Mouse (Mus musculus): ENCODE results near the gene Pcsk5. TPM values are rescaled to one million over a fixed set of nuclear protein-coding genes. Genes with fewer than 3 reads are reported as not detected.

Gene Pcsk5
- polyA plus RNA-seq, 2 experiments: 17.4 to 21.7 TPM

- ATAC-seq (ENCODE audit: low FRiP score, low read depth): no peak
- no peak overlapping the region for H3K4me3 ChIP-seq (replicated peaks; ENCODE audit: low read length)
Measured at GRCm38 (mm10) chr19:17662271-17662670, 175.2 kb downstream of the Pcsk5 start.

GRCm38 (mm10) chr19:17659321-17659720 is 178.1 kb downstream of the Pcsk5 start:
- Histone ChIP-seq H3K4me3 (replicated peaks; ENCODE audit: low read length) (no peak overlapping the region), H3K36me3 (ENCODE audit: control insufficient read depth, insufficient read depth, low read length) (no peaks in the 10 kb centered on the region), H3K4me2 (replicated peaks; ENCODE audit: low read depth, low read length, severe bottlenecking) (no peak overlapping the region), H3K27me3 (ENCODE audit: control insufficient read depth, insufficient read depth, low read length) (peaks cover 28% of the 10 kb centered on the region), H3K4me1 (ENCODE audit: control insufficient read depth, insufficient read depth, low read length) (peaks cover 11% of the 10 kb centered on the region), H3K27ac (replicated peaks; ENCODE audit: low read depth, low read length) (no peak overlapping the region), H3K9me3 (ENCODE audit: control insufficient read depth, low read length) (no peaks in the 10 kb centered on the region), H3K9ac (ENCODE audit: low read depth, low read length, severe bottlenecking) (no peak overlapping the region)
- WGBS: 17% methylated on average over 3 of the region's 3 CpGs
- TF ChIP-seq POLR2A (IDR thresholded peaks at IDR 0.05; ENCODE audit: borderline replicate concordance, extremely low read depth, insufficient read depth, insufficient read length): no peak
- ATAC-seq (ENCODE audit: low FRiP score, low read depth): no peak; the same call in 1 of the 2 replicates
- no peak for DNase-seq (ENCODE audit: low spot score)

More at GRCm38 (mm10) chr19:17662271-17662670, 175.2 kb downstream of the Pcsk5 start:
- H3K36me3 ChIP-seq (ENCODE audit: control insufficient read depth, insufficient read depth, low read length): no peaks in the 10 kb centered on the region
- H3K27ac ChIP-seq (replicated peaks; ENCODE audit: low read depth, low read length): no peak overlapping the region
- WGBS: 67% methylated on average over 6 of the region's 6 CpGs
- DNase-seq (ENCODE audit: low spot score): no peak
- H3K27me3 ChIP-seq (ENCODE audit: control insufficient read depth, insufficient read depth, low read length): peaks cover 20% of the 10 kb centered on the region
- peaks cover 11% of the 10 kb centered on the region for H3K4me1 ChIP-seq (ENCODE audit: control insufficient read depth, insufficient read depth, low read length)
- H3K9ac ChIP-seq (ENCODE audit: low read depth, low read length, severe bottlenecking): no peak overlapping the region
- H3K9me3 ChIP-seq (ENCODE audit: control insufficient read depth, low read length): no peaks in the 10 kb centered on the region
- no peak for TF ChIP-seq POLR2A (IDR thresholded peaks at IDR 0.05; ENCODE audit: borderline replicate concordance, extremely low read depth, insufficient read depth, insufficient read length)
- H3K4me2 ChIP-seq (replicated peaks; ENCODE audit: low read depth, low read length, severe bottlenecking): no peak overlapping the region

- Histone ChIP-seq H3K9me3 (ENCODE audit: control insufficient read depth, low read length) (no peaks in the 10 kb centered on the region), H3K4me2 (replicated peaks; ENCODE audit: low read depth, low read length, severe bottlenecking) (no peak overlapping the region), H3K36me3 (ENCODE audit: control insufficient read depth, insufficient read depth, low read length) (no peaks in the 10 kb centered on the region), H3K4me3 (replicated peaks; ENCODE audit: low read length) (no peak overlapping the region), H3K4me1 (ENCODE audit: control insufficient read depth, insufficient read depth, low read length) (peaks cover 16% of the 10 kb centered on the region), H3K27ac (replicated peaks; ENCODE audit: low read depth, low read length) (no peak overlapping the region), H3K9ac (ENCODE audit: low read depth, low read length, severe bottlenecking) (no peak overlapping the region), H3K27me3 (ENCODE audit: control insufficient read depth, insufficient read depth, low read length) (peaks cover 27% of the 10 kb centered on the region)
- DNase-seq (ENCODE audit: low spot score) (peak; percentile 67), ATAC-seq (ENCODE audit: low FRiP score, low read depth) (peak; percentile 82)
- WGBS: 12% methylated on average over 5 of the region's 5 CpGs
- TF ChIP-seq POLR2A (IDR thresholded peaks at IDR 0.05; ENCODE audit: borderline replicate concordance, extremely low read depth, insufficient read depth, insufficient read length): no peak
Measured at GRCm38 (mm10) chr19:17650831-17651502, 186.5 kb downstream of the Pcsk5 start.

- no peak overlapping the region for H3K27ac ChIP-seq (replicated peaks; ENCODE audit: low read depth, low read length)
- H3K4me3 ChIP-seq (replicated peaks; ENCODE audit: low read length): no peak overlapping the region
- no peak for TF ChIP-seq POLR2A (IDR thresholded peaks at IDR 0.05; ENCODE audit: borderline replicate concordance, extremely low read depth, insufficient read depth, insufficient read length)
- H3K4me1 ChIP-seq (ENCODE audit: control insufficient read depth, insufficient read depth, low read length): peaks cover 16% of the 10 kb centered on the region
- H3K27me3 ChIP-seq (ENCODE audit: control insufficient read depth, insufficient read depth, low read length): peaks cover 27% of the 10 kb centered on the region
- ATAC-seq (ENCODE audit: low FRiP score, low read depth) (peak; percentile 32; the same call in 1 of the 2 replicates), DNase-seq (ENCODE audit: low spot score) (no peak)
- WGBS: 29% methylated on average over 3 of the region's 3 CpGs
- no peak overlapping the region for H3K4me2 ChIP-seq (replicated peaks; ENCODE audit: low read depth, low read length, severe bottlenecking)
- no peak overlapping the region for H3K9ac ChIP-seq (ENCODE audit: low read depth, low read length, severe bottlenecking)
- H3K36me3 ChIP-seq (ENCODE audit: control insufficient read depth, insufficient read depth, low read length): no peaks in the 10 kb centered on the region
- no peaks in the 10 kb centered on the region for H3K9me3 ChIP-seq (ENCODE audit: control insufficient read depth, low read length)
Measured at GRCm38 (mm10) chr19:17649967-17650366, 187.5 kb downstream of the Pcsk5 start.

GRCm38 (mm10) chr19:17643128-17643797 is 194.2 kb downstream of the Pcsk5 start:
- no peak overlapping the region for H3K9ac ChIP-seq (ENCODE audit: low read depth, low read length, severe bottlenecking)
- 0 out of 2 replicates have a peak, but pooled peaks cover 4% of the 10 kb centered on the region for H3K36me3 ChIP-seq (ENCODE audit: control insufficient read depth, insufficient read depth, low read length)
- DNase-seq (ENCODE audit: low spot score) (no peak), ATAC-seq (ENCODE audit: low FRiP score, low read depth) (no peak)
- no peaks in the 10 kb centered on the region for H3K4me1 ChIP-seq (ENCODE audit: control insufficient read depth, insufficient read depth, low read length)
- H3K9me3 ChIP-seq (ENCODE audit: control insufficient read depth, low read length): no peaks in the 10 kb centered on the region
- no peak overlapping the region for H3K4me2 ChIP-seq (replicated peaks; ENCODE audit: low read depth, low read length, severe bottlenecking)
- no peak overlapping the region for H3K4me3 ChIP-seq (replicated peaks; ENCODE audit: low read length)
- H3K27ac ChIP-seq (replicated peaks; ENCODE audit: low read depth, low read length): no peak overlapping the region
- peaks cover 19% of the 10 kb centered on the region for H3K27me3 ChIP-seq (ENCODE audit: control insufficient read depth, insufficient read depth, low read length)
- 64% methylated on average over 3 of the region's 3 CpGs for WGBS
- no peak for TF ChIP-seq POLR2A (IDR thresholded peaks at IDR 0.05; ENCODE audit: borderline replicate concordance, extremely low read depth, insufficient read depth, insufficient read length)
